Mouse (Mus musculus): ENCODE results near the gene Gtf3c4. TPM values are rescaled to one million over a fixed set of nuclear protein-coding genes. Genes with fewer than 3 reads are reported as not detected.

Gene Gtf3c4
- polyA plus RNA-seq, 2 experiments, result 4.2 to 5.6 TPM

GRCm38 (mm10) chr2:28803406-28803805 lies 36.8 kb downstream of the Gtf3c4 start:
- Histone ChIP-seq H3K4me2 (ENCODE audit: low read depth) (no peak overlapping the region), H3K27ac (no peak overlapping the region), H3K4me1 (replicated peaks; ENCODE audit: control insufficient read depth in 2 of 2, insufficient read depth in 2 of 2, low read length in 1 of 2) (no peaks in the 10 kb centered on the region), H3K9me3 (ENCODE audit: control insufficient read depth, low read length) (no peaks in the 10 kb centered on the region), H3K27me3 (ENCODE audit: control insufficient read depth, insufficient read depth, low read length) (no peaks in the 10 kb centered on the region), H3K4me3 (ENCODE audit: insufficient read depth in 1 of 2, low read depth in 2 of 2, low read length in 2 of 2) (no peak overlapping the region), H3K36me3 (replicated peaks; ENCODE audit: control insufficient read depth, insufficient read depth, low read depth) (no peaks in the 10 kb centered on the region), H3K9ac (replicated peaks) (no peak overlapping the region)
- no peak for ATAC-seq (ENCODE audit: insufficient read depth)
- WGBS (ENCODE audit: insufficient replicate concordance), result 47% methylated on average over 7 of the region's 7 CpGs
- no peak for DNase-seq (ENCODE audit: low read depth in 3 of 3, low spot score in 3 of 3)
- TF ChIP-seq EP300 (IDR thresholded peaks at IDR 0.05; ENCODE audit: low read depth) (no peak), CTCF (IDR thresholded peaks at IDR 0.05; ENCODE audit: low read depth) (no peak)

DNA sequence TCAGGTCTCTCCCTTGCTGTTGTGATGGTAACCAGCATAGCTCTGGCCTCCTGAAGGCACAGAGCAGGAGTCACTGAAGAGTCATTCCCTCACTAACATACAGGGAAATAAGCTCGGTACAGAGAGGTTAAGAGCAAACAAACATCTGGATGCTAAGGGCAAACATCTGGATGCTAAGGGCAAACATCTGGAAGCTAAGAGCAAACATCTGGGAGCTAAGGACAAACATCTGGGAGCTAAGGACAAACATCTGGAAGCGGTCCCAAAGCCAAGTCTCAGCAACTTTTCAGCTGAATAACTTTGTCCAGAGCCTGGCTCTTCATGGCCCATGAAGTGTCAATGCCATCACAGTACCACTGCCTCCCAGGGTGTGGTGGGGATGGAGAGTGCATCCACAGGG lies 40.6 kb downstream of the Gtf3c4 start:
- WGBS (ENCODE audit: insufficient replicate concordance), result 47% methylated on average over 2 of the region's 2 CpGs
- ATAC-seq (ENCODE audit: insufficient read depth), result no peak
- H3K27ac ChIP-seq, result no peak overlapping the region
- H3K36me3 ChIP-seq (replicated peaks; ENCODE audit: control insufficient read depth, insufficient read depth, low read depth), result no peaks in the 10 kb centered on the region
- no peaks in the 10 kb centered on the region for H3K4me1 ChIP-seq (replicated peaks; ENCODE audit: control insufficient read depth in 2 of 2, insufficient read depth in 2 of 2, low read length in 1 of 2)
- H3K9ac ChIP-seq (replicated peaks), result no peak overlapping the region
- H3K4me3 ChIP-seq (ENCODE audit: insufficient read depth in 1 of 2, low read depth in 2 of 2, low read length in 2 of 2), result no peak overlapping the region
- TF ChIP-seq CTCF (IDR thresholded peaks at IDR 0.05; ENCODE audit: low read depth) (no peak), EP300 (IDR thresholded peaks at IDR 0.05; ENCODE audit: low read depth) (no peak)
- H3K27me3 ChIP-seq (ENCODE audit: control insufficient read depth, insufficient read depth, low read length), result no peaks in the 10 kb centered on the region
- H3K9me3 ChIP-seq (ENCODE audit: control insufficient read depth, low read length), result no peaks in the 10 kb centered on the region
- H3K4me2 ChIP-seq (ENCODE audit: low read depth), result no peak overlapping the region
- DNase-seq (ENCODE audit: low read depth in 3 of 3, low spot score in 3 of 3), result no peak

- no peak for ATAC-seq (ENCODE audit: insufficient read depth)
- DNase-seq (ENCODE audit: low read depth in 3 of 3, low spot score in 3 of 3), result no peak
- H3K27me3 ChIP-seq (ENCODE audit: control insufficient read depth, insufficient read depth, low read length), result no peaks in the 10 kb centered on the region
- H3K36me3 ChIP-seq (replicated peaks; ENCODE audit: control insufficient read depth, insufficient read depth, low read depth), result no peaks in the 10 kb centered on the region
- H3K9ac ChIP-seq (replicated peaks), result no peak overlapping the region
- H3K4me2 ChIP-seq (ENCODE audit: low read depth), result no peak overlapping the region
- TF ChIP-seq CTCF (IDR thresholded peaks at IDR 0.05; ENCODE audit: low read depth) (no peak), EP300 (IDR thresholded peaks at IDR 0.05; ENCODE audit: low read depth) (no peak)
- no peak overlapping the region for H3K4me3 ChIP-seq (ENCODE audit: insufficient read depth in 1 of 2, low read depth in 2 of 2, low read length in 2 of 2)
- no peaks in the 10 kb centered on the region for H3K4me1 ChIP-seq (replicated peaks; ENCODE audit: control insufficient read depth in 2 of 2, insufficient read depth in 2 of 2, low read length in 1 of 2)
- H3K9me3 ChIP-seq (ENCODE audit: control insufficient read depth, low read length), result no peaks in the 10 kb centered on the region
- H3K27ac ChIP-seq, result no peak overlapping the region
- WGBS (ENCODE audit: insufficient replicate concordance), result 13% methylated on average over 3 of the region's 3 CpGs
These were observed 41.8 kb downstream of the Gtf3c4 start for GRCm38 (mm10) chr2:28798390-28798789.

- TF ChIP-seq CTCF (IDR thresholded peaks at IDR 0.05; ENCODE audit: low read depth), result no peak
- no peak for TF ChIP-seq EP300 (IDR thresholded peaks at IDR 0.05; ENCODE audit: low read depth)
- H3K9me3 ChIP-seq (ENCODE audit: control insufficient read depth, low read length), result no peaks in the 10 kb centered on the region
- H3K9ac ChIP-seq (replicated peaks), result no peak overlapping the region
- H3K4me2 ChIP-seq (ENCODE audit: low read depth), result no peak overlapping the region
- no peak overlapping the region for H3K27ac ChIP-seq
- DNase-seq (ENCODE audit: low read depth in 3 of 3, low spot score in 3 of 3) (no peak), ATAC-seq (ENCODE audit: insufficient read depth) (no peak)
- WGBS (ENCODE audit: insufficient replicate concordance), result 62% methylated on average over 18 of the region's 18 CpGs
- no peak overlapping the region for H3K4me3 ChIP-seq (ENCODE audit: insufficient read depth in 1 of 2, low read depth in 2 of 2, low read length in 2 of 2)
- H3K36me3 ChIP-seq (replicated peaks; ENCODE audit: control insufficient read depth, insufficient read depth, low read depth), result no peaks in the 10 kb centered on the region
- 0 out of 4 replicates have a peak, but pooled peaks cover 0 to under 1% of the 10 kb centered on the region in 2 experiments for H3K4me1 ChIP-seq (replicated peaks; ENCODE audit: control insufficient read depth in 2 of 2, insufficient read depth in 2 of 2, low read length in 1 of 2)
- H3K27me3 ChIP-seq (ENCODE audit: control insufficient read depth, insufficient read depth, low read length), result no peaks in the 10 kb centered on the region
These were observed 42.6 kb downstream of the Gtf3c4 start for GRCm38 (mm10) chr2:28797490-28798106.

- Histone ChIP-seq H3K9ac (replicated peaks) (no peak overlapping the region), H3K4me1 (replicated peaks; ENCODE audit: control insufficient read depth in 2 of 2, insufficient read depth in 2 of 2, low read length in 1 of 2) (0 out of 4 replicates have a peak, but pooled peaks cover 0 to 2% of the 10 kb centered on the region in 2 experiments), H3K4me2 (ENCODE audit: low read depth) (no peak overlapping the region), H3K27ac (no peak overlapping the region), H3K9me3 (ENCODE audit: control insufficient read depth, low read length) (no peaks in the 10 kb centered on the region), H3K36me3 (replicated peaks; ENCODE audit: control insufficient read depth, insufficient read depth, low read depth) (no peaks in the 10 kb centered on the region), H3K4me3 (ENCODE audit: insufficient read depth in 1 of 2, low read depth in 2 of 2, low read length in 2 of 2) (no peak overlapping the region), H3K27me3 (ENCODE audit: control insufficient read depth, insufficient read depth, low read length) (no peaks in the 10 kb centered on the region)
- DNase-seq (ENCODE audit: low read depth in 3 of 3, low spot score in 3 of 3) (peak in 1 of 3 experiments; percentile 3), ATAC-seq (ENCODE audit: insufficient read depth) (no peak)
- TF ChIP-seq EP300 (IDR thresholded peaks at IDR 0.05; ENCODE audit: low read depth), result no peak
- no peak for TF ChIP-seq CTCF (IDR thresholded peaks at IDR 0.05; ENCODE audit: low read depth)
- WGBS (ENCODE audit: insufficient replicate concordance), result 16% methylated on average over 8 of the region's 8 CpGs
These were observed 43.9 kb downstream of the Gtf3c4 start for GRCm38 (mm10) chr2:28796298-28796697.

Data from liver, embryonic 14.5 days (tissue).